Mouse (Mus musculus): ENCODE results near the gene Cd40. TPM values are rescaled to one million over a fixed set of nuclear protein-coding genes. Genes with fewer than 3 reads are reported as not detected.

The Cd40 gene
- polyA plus RNA-seq, 1 experiment from 2014 or later: 6.3 TPM

- Histone ChIP-seq H3K4me3 (no peak overlapping the region), H3K9ac (no peak overlapping the region), H3K36me3 (replicated peaks) (no peaks in the 10 kb centered on the region), H3K9me3 (no peaks in the 10 kb centered on the region), H3K27ac (no peak overlapping the region), H3K27me3 (replicated peaks) (no peaks in the 10 kb centered on the region; the same call in 1 of the 2 replicates), H3K4me2 (no peak overlapping the region), H3K4me1 (no peaks in the 10 kb centered on the region)
- 57% methylated on average over 7 of the region's 7 CpGs for WGBS
- ATAC-seq (replicated peaks): no peak
These were observed 9.1 kb downstream of the Cd40 start for GRCm38 (mm10) chr2:165064489-165064888.

GRCm38 (mm10) chr2:165068806-165069205 is 13.4 kb downstream of the Cd40 start:
- peaks cover 4% of the 10 kb centered on the region; the same call in 1 of the 2 replicates for H3K27me3 ChIP-seq (replicated peaks)
- no peak overlapping the region for H3K27ac ChIP-seq
- H3K4me2 ChIP-seq: no peak overlapping the region
- H3K36me3 ChIP-seq (replicated peaks): no peaks in the 10 kb centered on the region
- H3K4me3 ChIP-seq: no peak overlapping the region
- WGBS: 72% methylated on average over 2 of the region's 2 CpGs
- no peaks in the 10 kb centered on the region for H3K9me3 ChIP-seq
- peaks cover 16% of the 10 kb centered on the region for H3K4me1 ChIP-seq
- H3K9ac ChIP-seq: no peak overlapping the region
- no peak for ATAC-seq (replicated peaks)

- no peak overlapping the region for H3K4me3 ChIP-seq
- no peak overlapping the region for H3K27ac ChIP-seq
- H3K9ac ChIP-seq: no peak overlapping the region
- no peak; the same call in 1 of the 2 replicates for ATAC-seq (replicated peaks)
- H3K9me3 ChIP-seq: no peaks in the 10 kb centered on the region
- peaks cover 16% of the 10 kb centered on the region for H3K4me1 ChIP-seq
- H3K27me3 ChIP-seq (replicated peaks): peaks cover 9% of the 10 kb centered on the region; the same call in 1 of the 2 replicates
- no peaks in the 10 kb centered on the region for H3K36me3 ChIP-seq (replicated peaks)
- H3K4me2 ChIP-seq: peak overlapping the region; percentile 38
- 24% methylated on average over 23 of the region's 23 CpGs for WGBS
These were observed 14.8 kb downstream of the Cd40 start for GRCm38 (mm10) chr2:165070096-165070816.

GRCm38 (mm10) chr2:165073381-165073781 is 18.0 kb downstream of the Cd40 start:
- WGBS: 30% methylated on average over 8 of the region's 9 CpGs
- no peaks in the 10 kb centered on the region for H3K36me3 ChIP-seq (replicated peaks)
- no peak overlapping the region; the same call in 1 of the 2 replicates for H3K9ac ChIP-seq
- H3K4me2 ChIP-seq: no peak overlapping the region
- H3K27ac ChIP-seq: no peak overlapping the region
- peaks cover 44% of the 10 kb centered on the region for H3K4me1 ChIP-seq
- H3K9me3 ChIP-seq: no peaks in the 10 kb centered on the region
- H3K4me3 ChIP-seq: no peak overlapping the region
- no peak for ATAC-seq (replicated peaks)
- peaks cover 9% of the 10 kb centered on the region; the same call in 1 of the 2 replicates for H3K27me3 ChIP-seq (replicated peaks)

GRCm38 (mm10) chr2:165074081-165074884 is 18.9 kb downstream of the Cd40 start:
- 49% methylated on average over 11 of the region's 11 CpGs for WGBS

GRCm38 (mm10) chr2:165074937-165075336 is 19.5 kb downstream of the Cd40 start:
- Histone ChIP-seq H3K27me3 (replicated peaks) (0 out of 2 replicates have a peak, but pooled peaks cover 9% of the 10 kb centered on the region), H3K27ac (no peak overlapping the region), H3K4me2 (no peak overlapping the region), H3K4me3 (no peak overlapping the region), H3K4me1 (peaks cover 51% of the 10 kb centered on the region), H3K9me3 (no peaks in the 10 kb centered on the region), H3K9ac (no peak overlapping the region), H3K36me3 (replicated peaks) (no peaks in the 10 kb centered on the region)
- no peak; the same call in 1 of the 2 replicates for ATAC-seq (replicated peaks)
- 33% methylated on average over 2 of the region's 2 CpGs for WGBS

More at GRCm38 (mm10) chr2:165074081-165074884, 18.9 kb downstream of the Cd40 start:
- H3K36me3 ChIP-seq (replicated peaks): no peaks in the 10 kb centered on the region
- no peak overlapping the region for H3K4me3 ChIP-seq
- H3K4me2 ChIP-seq: no peak overlapping the region
- peaks cover 53% of the 10 kb centered on the region for H3K4me1 ChIP-seq
- H3K27me3 ChIP-seq (replicated peaks): peaks cover 9% of the 10 kb centered on the region; the same call in 1 of the 2 replicates
- H3K9ac ChIP-seq: no peak overlapping the region
- H3K9me3 ChIP-seq: no peaks in the 10 kb centered on the region
- H3K27ac ChIP-seq: no peak overlapping the region
- ATAC-seq (replicated peaks): no peak

- Histone ChIP-seq H3K4me1 (peaks cover 43% of the 10 kb centered on the region), H3K27ac (peak overlapping the region; percentile 61), H3K27me3 (replicated peaks) (peaks cover 14% of the 10 kb centered on the region), H3K9ac (no peak overlapping the region), H3K4me2 (peak overlapping the region; percentile 19; the same call in 1 of the 2 replicates), H3K36me3 (replicated peaks) (no peaks in the 10 kb centered on the region), H3K9me3 (no peaks in the 10 kb centered on the region), H3K4me3 (no peak overlapping the region)
- peak; percentile 26 for ATAC-seq (replicated peaks)
- 5% methylated on average over 9 of the region's 9 CpGs for WGBS
These were observed 21.6 kb downstream of the Cd40 start for GRCm38 (mm10) chr2:165077055-165077454.

- Histone ChIP-seq H3K9ac (no peak overlapping the region), H3K4me2 (no peak overlapping the region), H3K27me3 (replicated peaks) (peaks cover 14% of the 10 kb centered on the region), H3K27ac (no peak overlapping the region), H3K9me3 (no peaks in the 10 kb centered on the region), H3K4me3 (no peak overlapping the region), H3K36me3 (replicated peaks) (no peaks in the 10 kb centered on the region), H3K4me1 (peaks cover 43% of the 10 kb centered on the region)
- WGBS: 63% methylated on average over 8 of the region's 8 CpGs
- ATAC-seq (replicated peaks): no peak
These were observed 22.6 kb downstream of the Cd40 start for GRCm38 (mm10) chr2:165078045-165078444.

GRCm38 (mm10) chr2:165078605-165079004 is 23.2 kb downstream of the Cd40 start:
- H3K4me3 ChIP-seq: no peak overlapping the region
- no peak overlapping the region for H3K27ac ChIP-seq
- H3K4me1 ChIP-seq: peaks cover 38% of the 10 kb centered on the region
- 31% methylated on average over 10 of the region's 10 CpGs for WGBS
- H3K4me2 ChIP-seq: no peak overlapping the region
- no peaks in the 10 kb centered on the region for H3K9me3 ChIP-seq
- H3K9ac ChIP-seq: no peak overlapping the region
- peaks cover 14% of the 10 kb centered on the region for H3K27me3 ChIP-seq (replicated peaks)
- ATAC-seq (replicated peaks): no peak
- H3K36me3 ChIP-seq (replicated peaks): no peaks in the 10 kb centered on the region

GRCm38 (mm10) chr2:165080657-165081056 is 25.2 kb downstream of the Cd40 start:
- Histone ChIP-seq H3K9me3 (no peaks in the 10 kb centered on the region), H3K27ac (no peak overlapping the region), H3K9ac (no peak overlapping the region), H3K4me1 (peaks cover 37% of the 10 kb centered on the region), H3K36me3 (replicated peaks) (no peaks in the 10 kb centered on the region), H3K4me2 (no peak overlapping the region), H3K27me3 (replicated peaks) (peaks cover 8% of the 10 kb centered on the region), H3K4me3 (no peak overlapping the region)
- 42% methylated on average over 9 of the region's 9 CpGs for WGBS
- no peak for ATAC-seq (replicated peaks)

GRCm38 (mm10) chr2:165081257-165081656 is 25.8 kb downstream of the Cd40 start:
- 15% methylated on average over 7 of the region's 7 CpGs for WGBS
- Histone ChIP-seq H3K27me3 (replicated peaks) (peaks cover 8% of the 10 kb centered on the region), H3K4me2 (no peak overlapping the region), H3K36me3 (replicated peaks) (no peaks in the 10 kb centered on the region), H3K9me3 (no peaks in the 10 kb centered on the region), H3K4me1 (peaks cover 31% of the 10 kb centered on the region), H3K4me3 (no peak overlapping the region), H3K9ac (no peak overlapping the region), H3K27ac (no peak overlapping the region)
- ATAC-seq (replicated peaks): no peak

- H3K4me3 ChIP-seq: no peak overlapping the region
- H3K4me2 ChIP-seq: no peak overlapping the region
- H3K9ac ChIP-seq: no peak overlapping the region
- no peaks in the 10 kb centered on the region for H3K36me3 ChIP-seq (replicated peaks)
- H3K9me3 ChIP-seq: no peaks in the 10 kb centered on the region
- H3K27ac ChIP-seq: 0 out of 2 replicates have a peak overlapping the region, but pooled peaks have one; percentile 15
- no peak for ATAC-seq (replicated peaks)
- H3K27me3 ChIP-seq (replicated peaks): no peaks in the 10 kb centered on the region
- WGBS: 79% methylated on average over 4 of the region's 4 CpGs
- peaks cover 11% of the 10 kb centered on the region; the same call in 1 of the 2 replicates for H3K4me1 ChIP-seq
These were observed 31.2 kb downstream of the Cd40 start for GRCm38 (mm10) chr2:165086634-165087033.

All from midbrain, embryonic 15.5 days (tissue).